Mouse (Mus musculus) small intestine, adult 2 months (tissue): ENCODE data around the gene Gng8.

Experiments used
- CTCF ChIP-seq: fragments of 200-500 bp; IDR thresholded peaks from 2 replicates; pipeline ENCODE4 v1.5.1; 2012; ENCODE audit warnings: low read depth, mild to moderate bottlenecking, control low read depth, inconsistent platforms, low read length, moderate library complexity, mixed read lengths; ENCODE audit not compliant: insufficient replicate concordance, insufficient read length; ENCODE audit errors: extremely low read depth
- POLR2A ChIP-seq: fragments of 200-500 bp; IDR thresholded peaks from 2 replicates; pipeline ENCODE4 v1.6.1; 2012; ENCODE audit warnings: low read depth, mild to moderate bottlenecking, control low read depth, inconsistent platforms, low read length, moderate library complexity

- no peak for TF ChIP-seq POLR2A
- no peak for TF ChIP-seq CTCF
These were observed 13.9 kb upstream of the Gng8 start for GRCm38 (mm10) chr7:16877717-16878116.
